Mouse (Mus musculus) lung, postnatal 10 days (tissue): Measurements from ENCODE around the gene Atf6.
A peak's percentile ranks its signal among the peaks of the same experiment; 100 is the strongest.

Experiments used
- DNase-seq: peaks from one replicate; pipeline ENCODE4 v3.0.0; 2021

Gene Atf6

GRCm38 (mm10) chr1:170656518-170657227 is 210.9 kb downstream of the Atf6 start:
- DNase-seq = no peak

GRCm38 (mm10) chr1:170655280-170655917 is 212.2 kb downstream of the Atf6 start:
- DNase-seq = peak; percentile 37
